Mouse (Mus musculus) telencephalon, adult 2 months (tissue): ENCODE data around the gene Ccdc12.
A peak's percentile ranks its signal among the peaks of the same experiment; 100 is the strongest.
"Not testable (repeated sequence)": the region's sequence is repeated elsewhere in the genome, so short reads cannot be mapped to it uniquely, and the experiment has no call there.

ENCODE experiments used
- DNase-seq: peaks from one replicate; pipeline ENCODE4 v3.0.0-alpha.2; 2011; ENCODE audit warnings: low read depth, low spot score

The Ccdc12 gene

DNA sequence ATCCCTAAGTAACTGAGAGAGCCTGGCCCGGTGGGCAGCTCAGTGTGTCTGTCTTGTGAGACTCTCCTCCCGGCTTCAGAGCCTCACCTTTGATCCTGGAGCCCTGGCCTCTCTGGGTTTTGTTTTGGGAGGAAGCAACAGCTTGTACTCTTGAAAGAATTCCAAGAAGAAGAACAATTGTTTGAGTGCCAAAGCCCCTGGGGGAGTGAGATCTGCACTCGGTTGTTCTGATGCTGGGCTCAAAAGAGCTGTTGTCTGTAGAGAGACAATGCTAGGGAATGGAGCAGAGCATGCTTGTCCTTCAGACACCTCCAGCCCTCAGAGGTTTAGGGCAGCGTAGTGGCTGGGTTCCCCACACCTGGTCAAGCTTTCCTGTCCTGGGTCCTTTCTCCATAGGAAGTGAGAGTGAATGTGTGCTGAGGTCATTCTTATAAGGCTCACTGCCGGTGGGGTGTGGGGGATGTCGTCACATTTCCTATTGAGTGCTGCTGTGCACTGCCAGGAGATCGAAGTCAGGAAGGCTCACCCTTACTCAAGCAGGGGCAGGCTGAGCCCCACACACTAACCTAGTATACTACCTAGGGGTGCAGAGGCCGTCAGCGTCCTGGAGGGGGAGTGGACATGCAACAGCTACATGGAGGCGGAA, 16.9 kb downstream of the Ccdc12 start:
- no peak for DNase-seq

DNA sequence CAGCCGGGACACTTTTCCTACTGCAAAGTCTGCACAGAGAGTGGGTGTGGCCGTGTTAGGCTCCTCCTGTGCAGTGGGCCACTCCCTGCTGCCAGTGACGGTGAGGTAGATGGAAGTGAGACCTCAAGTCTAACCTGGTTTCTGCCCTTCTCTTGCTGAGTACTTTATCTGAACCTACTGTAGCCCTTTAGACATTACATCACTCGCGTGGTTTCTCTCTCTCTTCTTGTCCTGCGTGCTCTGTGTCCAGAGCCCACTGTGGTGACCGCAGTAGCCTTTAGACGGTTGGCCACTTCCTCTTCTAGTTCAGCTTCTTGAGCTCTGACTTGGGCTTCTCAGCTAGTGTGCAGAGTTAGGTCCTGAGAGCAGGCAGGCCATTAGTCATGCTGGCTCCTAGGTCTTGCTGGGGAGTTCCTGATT, 20.2 kb downstream of the Ccdc12 start:
- no peak for DNase-seq

- no peak for DNase-seq
Observed at GRCm38 (mm10) chr9:110678886-110679285, 22.6 kb downstream of the Ccdc12 start.

- DNase-seq, result no peak
Observed at GRCm38 (mm10) chr9:110680736-110681507, 24.6 kb downstream of the Ccdc12 start.

- peak; percentile 58 for DNase-seq
Observed at GRCm38 (mm10) chr9:110681817-110682216, 25.5 kb downstream of the Ccdc12 start.

- DNase-seq, result no peak
Observed at GRCm38 (mm10) chr9:110682255-110682654, 26.0 kb downstream of the Ccdc12 start.

GRCm38 (mm10) chr9:110682697-110683096, 26.4 kb downstream of the Ccdc12 start:
- not testable (repeated sequence) for DNase-seq

DNA sequence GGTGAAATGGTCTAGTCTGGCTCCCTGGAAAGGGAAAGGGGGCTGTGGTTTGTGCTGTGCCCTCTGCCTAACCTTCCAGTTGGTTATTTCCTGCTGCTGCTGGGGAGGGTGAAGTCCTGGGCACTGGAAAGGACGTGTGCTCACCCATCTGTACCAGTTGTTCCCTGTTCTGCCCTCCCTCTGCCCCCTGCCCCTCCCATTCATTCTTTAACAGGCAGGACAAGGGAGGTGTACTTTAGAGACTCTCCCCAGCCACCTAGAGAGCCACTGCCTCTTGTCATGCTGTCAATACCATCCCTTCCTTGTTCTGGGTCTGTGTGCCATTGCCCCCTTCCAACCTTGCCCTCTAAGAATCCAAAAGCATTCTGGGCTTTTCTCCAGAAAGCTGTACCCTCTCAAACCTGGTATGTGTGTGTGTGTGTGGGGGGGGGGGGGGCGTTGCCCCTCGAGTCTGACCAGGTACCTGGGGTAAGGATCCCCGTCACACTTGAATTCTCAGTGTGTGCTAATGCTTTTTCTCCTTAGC, 27.3 kb downstream of the Ccdc12 start:
- DNase-seq, result no peak

DNA sequence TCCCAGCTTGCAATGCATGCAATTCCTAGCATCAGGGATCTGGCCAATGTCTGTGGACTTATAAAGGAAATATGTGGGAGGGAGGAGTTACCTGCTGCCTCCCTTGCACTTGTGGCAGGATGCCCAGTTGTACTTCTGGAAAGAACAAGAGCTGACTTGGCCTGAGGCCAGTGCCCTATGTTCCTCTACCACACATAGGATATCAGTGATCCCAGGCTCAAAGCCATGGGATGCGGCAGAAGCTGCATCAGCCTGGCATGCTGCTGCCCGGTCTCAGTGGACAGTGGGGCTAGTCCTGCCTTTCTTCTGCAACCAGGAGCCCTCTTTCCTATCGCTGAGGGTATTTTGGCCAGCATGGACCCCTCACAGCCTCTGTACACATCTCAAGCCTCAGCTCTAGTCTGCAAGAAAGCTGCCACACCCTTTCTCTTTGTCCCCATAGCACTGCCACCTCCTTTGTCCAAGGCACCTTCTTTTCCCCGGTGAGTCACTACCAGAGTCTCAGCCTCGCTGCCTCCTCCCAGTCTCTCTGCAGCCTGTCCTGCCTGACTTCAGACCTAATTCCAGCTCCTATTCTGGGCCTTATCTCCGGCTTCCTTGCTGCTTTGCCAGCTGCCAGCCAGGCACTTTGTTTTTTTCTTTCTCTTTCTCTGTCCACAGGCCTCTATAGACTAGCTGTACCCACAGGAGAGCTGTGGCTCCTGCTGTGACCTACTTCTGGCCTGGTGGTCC, 28.0 kb downstream of the Ccdc12 start:
- DNase-seq, result peak; percentile 74

GRCm38 (mm10) chr9:110685187-110685586, 28.9 kb downstream of the Ccdc12 start:
- no peak for DNase-seq

DNA sequence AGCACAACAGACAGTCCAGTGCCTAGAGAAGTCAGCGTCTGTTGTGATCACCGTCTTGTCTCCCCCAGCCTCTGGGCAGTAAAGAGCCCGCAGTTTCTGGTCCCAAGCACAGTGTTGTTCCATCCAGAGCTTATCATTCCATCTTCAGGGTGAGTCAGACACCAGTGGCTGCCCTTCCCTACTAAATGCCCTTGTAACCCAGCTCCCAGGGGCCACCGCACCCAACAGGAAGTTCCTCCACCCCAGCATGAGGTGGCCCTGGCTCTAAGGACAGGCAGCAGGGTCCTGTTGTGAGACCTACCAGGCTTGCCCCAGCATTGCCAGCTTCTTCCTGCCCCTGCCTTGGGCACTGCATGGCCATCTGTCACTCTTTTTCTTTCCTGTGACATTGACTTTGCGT, 29.3 kb downstream of the Ccdc12 start:
- no peak for DNase-seq

DNA sequence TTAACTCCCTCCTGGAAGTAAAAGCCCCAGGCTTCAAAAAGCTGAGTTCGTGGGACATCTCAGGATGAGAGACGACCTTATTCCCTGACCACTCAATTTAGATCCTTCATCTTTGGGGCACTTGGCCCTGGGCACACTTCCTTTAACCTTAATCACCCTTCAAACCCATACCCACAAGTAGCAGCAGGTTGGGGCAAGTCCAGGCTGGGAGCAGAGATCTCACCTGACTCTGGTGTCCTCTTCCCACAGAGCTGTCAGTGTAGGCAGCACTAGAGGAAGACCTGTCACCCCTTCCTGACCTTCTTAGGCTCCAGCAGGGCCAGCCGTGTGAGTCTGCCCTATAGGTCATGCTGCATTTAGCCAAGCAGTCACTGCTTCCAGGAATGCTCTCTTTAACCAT, 30.2 kb downstream of the Ccdc12 start:
- DNase-seq, result no peak

- no peak for DNase-seq
Observed at GRCm38 (mm10) chr9:110687061-110687460, 30.8 kb downstream of the Ccdc12 start.

DNA sequence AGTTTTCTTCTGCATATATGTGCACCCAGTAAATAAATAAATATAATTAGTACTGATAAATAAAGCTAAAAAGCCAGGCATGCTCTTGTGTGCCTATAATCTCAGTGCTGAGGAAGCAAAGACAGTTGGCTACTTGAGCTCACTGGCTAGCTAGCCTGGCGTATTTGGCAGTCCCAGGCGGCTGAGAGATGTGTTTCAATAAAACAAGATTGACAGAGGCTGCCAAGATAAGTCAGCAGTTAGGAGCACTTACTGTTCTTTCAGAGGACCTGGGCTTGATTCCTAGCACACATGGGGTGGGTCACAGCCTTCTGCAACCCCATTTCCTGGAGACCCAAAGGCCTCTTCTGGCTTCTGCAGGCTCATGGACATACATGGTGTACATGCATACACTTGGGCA, 31.5 kb downstream of the Ccdc12 start:
- no peak for DNase-seq

DNA sequence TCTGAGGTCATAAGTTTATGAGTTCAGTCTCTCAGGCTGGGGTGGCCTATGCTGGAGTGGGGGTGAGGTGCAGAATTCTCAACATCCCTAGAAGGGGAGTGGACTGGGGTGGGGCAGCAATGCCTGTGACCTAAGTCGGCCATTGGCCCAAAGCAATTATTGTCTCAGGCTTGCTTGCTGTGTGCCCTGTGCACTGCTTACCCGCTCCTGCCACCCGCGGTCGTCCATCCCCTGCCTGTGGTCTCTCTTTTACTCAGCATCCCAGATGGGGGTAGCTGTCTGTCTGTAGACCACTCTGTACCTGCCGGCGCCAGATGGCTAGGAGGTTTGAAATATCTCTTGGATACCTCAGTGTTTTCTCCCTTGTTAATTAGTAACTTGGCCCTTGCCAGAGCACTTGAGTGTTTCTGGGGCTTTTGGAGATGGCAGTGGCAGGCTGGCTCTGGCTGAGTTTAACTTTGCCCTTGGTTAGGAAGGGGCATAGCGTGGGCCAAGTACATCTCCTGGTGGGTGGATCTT, 33.0 kb downstream of the Ccdc12 start:
- DNase-seq, result no peak

DNA sequence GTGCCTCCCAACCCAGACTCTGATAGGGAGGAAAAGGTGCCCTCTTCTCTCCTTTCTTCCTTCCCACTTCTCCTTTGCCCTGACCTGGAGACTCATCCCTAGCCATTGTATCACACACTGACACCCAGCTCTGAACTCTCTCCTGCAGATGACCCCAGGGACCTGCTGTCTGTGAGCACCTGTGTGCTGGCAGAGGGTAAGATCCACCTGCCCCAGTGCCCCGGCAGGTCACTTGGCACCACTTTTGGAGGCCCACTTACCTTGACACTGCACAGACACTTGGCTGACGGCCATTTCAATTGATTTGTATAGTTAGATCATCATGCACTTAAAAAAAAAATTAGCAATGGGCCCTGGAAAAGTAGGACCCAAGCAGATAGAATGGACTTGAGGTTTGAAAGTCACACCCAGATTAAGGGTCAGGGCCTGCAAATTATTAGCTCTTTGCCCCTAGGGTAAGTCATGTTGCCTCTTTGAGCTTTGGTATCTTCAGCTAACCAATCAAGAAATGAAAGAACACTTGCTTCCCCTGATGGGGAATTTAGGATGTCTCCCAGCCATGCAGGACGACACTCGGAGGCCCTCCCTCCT, 39.0 kb downstream of the Ccdc12 start:
- no peak for DNase-seq

DNA sequence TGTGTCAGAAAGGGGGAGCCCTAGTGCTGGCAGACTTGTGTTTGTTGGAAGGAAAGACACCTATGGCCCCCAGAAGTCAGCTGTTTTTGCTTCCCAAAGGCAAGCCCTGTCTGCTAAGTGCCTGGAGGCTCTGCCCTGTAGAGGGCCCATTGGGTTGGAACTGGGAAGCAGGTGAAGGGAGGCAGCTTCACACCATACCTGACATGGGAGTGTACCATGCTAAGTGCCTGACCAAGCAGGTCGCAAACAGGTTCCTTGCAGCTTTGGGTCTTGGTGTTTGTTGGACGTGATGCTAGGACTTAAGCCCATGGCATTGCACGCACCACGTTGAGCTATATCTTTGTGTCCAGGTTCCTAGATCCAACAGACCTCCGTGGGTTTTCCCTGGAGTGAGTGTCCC, 40.1 kb downstream of the Ccdc12 start:
- DNase-seq, result no peak

DNA sequence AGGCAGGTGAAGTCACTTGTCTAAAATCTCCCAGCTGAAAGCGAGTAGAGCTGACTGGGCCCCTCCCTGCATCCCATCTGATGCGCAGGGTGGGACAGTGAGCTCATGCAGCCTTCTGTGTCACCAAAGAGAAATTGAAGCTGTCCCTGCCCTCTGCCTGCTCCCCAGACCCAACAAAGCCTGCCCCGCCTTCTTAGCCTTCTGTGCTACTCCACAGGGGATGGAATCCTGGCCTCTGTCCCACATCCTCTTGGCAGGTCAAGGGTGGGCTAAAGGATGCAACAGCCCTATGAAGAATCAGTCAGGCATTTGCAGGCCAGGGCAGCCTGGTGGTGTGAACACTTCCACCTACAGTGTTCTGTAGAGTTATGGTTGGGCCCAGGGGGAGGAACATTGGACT, 41.2 kb downstream of the Ccdc12 start:
- no peak for DNase-seq

DNA sequence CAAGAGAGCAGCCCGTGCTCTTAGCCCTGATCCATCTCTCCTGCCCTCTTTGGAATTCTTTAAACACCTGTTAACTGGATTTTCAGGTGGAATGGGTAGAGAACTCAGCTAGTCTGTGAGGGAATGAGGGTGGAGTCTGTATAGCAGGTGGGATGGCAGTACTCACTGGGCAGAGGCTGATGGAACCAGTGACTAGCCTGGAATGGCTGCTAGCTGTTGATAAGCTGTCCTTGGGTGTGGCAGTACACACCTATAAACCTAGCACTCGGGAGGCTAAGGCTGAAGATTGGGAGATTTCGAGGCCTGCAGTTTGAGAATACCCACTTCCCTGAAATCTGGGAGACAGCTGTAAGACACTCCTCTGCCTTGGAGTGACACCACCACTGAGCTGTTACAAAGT, 43.3 kb downstream of the Ccdc12 start:
- DNase-seq, result no peak

GRCm38 (mm10) chr9:110701114-110702032, 45.1 kb downstream of the Ccdc12 start:
- DNase-seq, result no peak

GRCm38 (mm10) chr9:110702848-110703247, 46.5 kb downstream of the Ccdc12 start:
- no peak for DNase-seq
